Mouse (Mus musculus): ENCODE data around the gene Zfp280d. TPM values are rescaled to one million over a fixed set of nuclear protein-coding genes. Genes with fewer than 3 reads are reported as not detected.

Zfp280d gene
- polyA plus RNA-seq, 1 experiment from 2014 or later, result 66.3 TPM

DNA sequence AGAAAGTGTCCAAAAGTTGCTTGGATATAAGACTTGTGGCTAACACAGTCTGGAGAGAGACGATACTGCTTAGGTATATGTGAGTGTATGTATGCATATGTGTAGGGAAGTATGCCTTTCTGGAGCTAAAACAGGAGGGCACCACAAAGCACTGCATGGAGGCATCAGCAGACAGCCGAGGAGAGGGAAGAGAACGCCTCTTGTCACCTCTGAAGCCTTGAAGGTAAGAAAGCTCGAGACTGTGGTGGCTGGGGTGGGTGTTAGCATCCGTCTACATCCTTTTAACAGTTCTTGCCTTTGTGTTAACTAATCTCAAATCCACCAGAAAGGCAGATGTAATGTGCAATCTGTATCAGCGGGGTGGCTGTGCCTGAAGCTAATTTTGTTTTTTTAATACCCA, 128.8 kb downstream of the Zfp280d start:
- no peak overlapping the region for H3K4me2 ChIP-seq (ENCODE audit: low read depth, low read length, severe bottlenecking)
- H3K9me3 ChIP-seq (ENCODE audit: control insufficient read depth, low read length), result no peaks in the 10 kb centered on the region
- no peaks in the 10 kb centered on the region for H3K36me3 ChIP-seq (ENCODE audit: control insufficient read depth, insufficient read depth, low read length)
- H3K27ac ChIP-seq (ENCODE audit: low read depth, low read length), result no peak overlapping the region
- DNase-seq (ENCODE audit: low spot score) (no peak), ATAC-seq (replicated peaks; ENCODE audit: low FRiP score) (no peak)
- H3K4me3 ChIP-seq (ENCODE audit: low read depth, low read length), result no peak overlapping the region
- WGBS, result 75% methylated on average over 6 of the region's 6 CpGs
- H3K27me3 ChIP-seq (ENCODE audit: control insufficient read depth, insufficient read depth, low read length), result no peaks in the 10 kb centered on the region
- H3K9ac ChIP-seq (ENCODE audit: low read length), result no peak overlapping the region
- H3K4me1 ChIP-seq (replicated peaks; ENCODE audit: control insufficient read depth, insufficient read depth, low read length), result no peaks in the 10 kb centered on the region; the same call in 1 of the 2 replicates

DNA sequence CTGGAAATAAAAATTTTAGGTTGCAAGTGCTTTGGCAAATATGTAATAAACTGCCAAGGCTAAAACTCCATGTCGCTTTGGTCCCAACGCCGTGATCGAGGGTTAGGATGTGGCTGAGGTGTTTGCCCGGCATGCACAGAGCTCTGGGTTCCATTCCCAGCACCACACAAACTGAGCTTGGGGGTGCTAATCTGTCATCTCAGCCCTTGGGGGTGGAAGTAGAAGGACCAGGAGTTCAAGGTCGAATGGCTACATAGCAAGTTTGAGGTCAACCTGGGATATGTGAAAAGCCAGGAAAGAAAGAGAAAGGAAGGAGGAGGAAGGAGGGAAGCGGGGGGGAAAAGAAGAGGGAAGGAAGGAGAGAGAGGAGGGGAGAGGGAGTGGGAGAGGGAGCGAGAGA, 129.8 kb downstream of the Zfp280d start:
- DNase-seq (ENCODE audit: low spot score) (no peak), ATAC-seq (replicated peaks; ENCODE audit: low FRiP score) (no peak)
- Histone ChIP-seq H3K9me3 (ENCODE audit: control insufficient read depth, low read length) (no peaks in the 10 kb centered on the region), H3K36me3 (ENCODE audit: control insufficient read depth, insufficient read depth, low read length) (no peaks in the 10 kb centered on the region), H3K4me3 (ENCODE audit: low read depth, low read length) (no peak overlapping the region), H3K27me3 (ENCODE audit: control insufficient read depth, insufficient read depth, low read length) (no peaks in the 10 kb centered on the region), H3K9ac (ENCODE audit: low read length) (no peak overlapping the region), H3K4me2 (ENCODE audit: low read depth, low read length, severe bottlenecking) (no peak overlapping the region), H3K4me1 (replicated peaks; ENCODE audit: control insufficient read depth, insufficient read depth, low read length) (no peaks in the 10 kb centered on the region; the same call in 1 of the 2 replicates), H3K27ac (ENCODE audit: low read depth, low read length) (no peak overlapping the region)
- WGBS, result 90% methylated on average over 8 of the region's 8 CpGs

DNA sequence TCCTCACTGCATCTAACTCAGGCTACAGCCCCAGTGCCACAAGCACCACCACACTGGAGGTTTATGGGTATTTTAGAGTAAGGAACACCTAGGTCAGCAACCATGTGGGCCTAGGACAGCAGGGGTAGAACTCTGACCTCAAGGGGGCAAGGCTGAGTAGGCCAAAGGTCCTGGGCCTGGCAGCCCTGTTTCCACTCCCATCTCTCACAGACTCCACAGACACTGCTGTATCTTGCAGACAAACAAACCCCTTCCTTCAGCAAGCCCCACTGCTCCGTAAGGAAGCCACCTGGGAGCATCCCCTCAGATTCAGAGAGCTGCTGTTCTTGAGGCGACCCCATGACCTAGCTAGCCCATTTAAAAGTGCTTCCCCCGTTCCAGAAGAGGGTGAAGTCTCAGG, 130.3 kb downstream of the Zfp280d start:
- no peaks in the 10 kb centered on the region for H3K27me3 ChIP-seq (ENCODE audit: control insufficient read depth, insufficient read depth, low read length)
- no peak overlapping the region for H3K9ac ChIP-seq (ENCODE audit: low read length)
- no peaks in the 10 kb centered on the region for H3K36me3 ChIP-seq (ENCODE audit: control insufficient read depth, insufficient read depth, low read length)
- WGBS, result 74% methylated on average over 3 of the region's 3 CpGs
- H3K4me2 ChIP-seq (ENCODE audit: low read depth, low read length, severe bottlenecking), result no peak overlapping the region
- H3K4me3 ChIP-seq (ENCODE audit: low read depth, low read length), result no peak overlapping the region
- H3K27ac ChIP-seq (ENCODE audit: low read depth, low read length), result no peak overlapping the region
- DNase-seq (ENCODE audit: low spot score), result no peak
- no peaks in the 10 kb centered on the region; the same call in 1 of the 2 replicates for H3K4me1 ChIP-seq (replicated peaks; ENCODE audit: control insufficient read depth, insufficient read depth, low read length)
- no peaks in the 10 kb centered on the region for H3K9me3 ChIP-seq (ENCODE audit: control insufficient read depth, low read length)
- no peak for ATAC-seq (replicated peaks; ENCODE audit: low FRiP score)

DNA sequence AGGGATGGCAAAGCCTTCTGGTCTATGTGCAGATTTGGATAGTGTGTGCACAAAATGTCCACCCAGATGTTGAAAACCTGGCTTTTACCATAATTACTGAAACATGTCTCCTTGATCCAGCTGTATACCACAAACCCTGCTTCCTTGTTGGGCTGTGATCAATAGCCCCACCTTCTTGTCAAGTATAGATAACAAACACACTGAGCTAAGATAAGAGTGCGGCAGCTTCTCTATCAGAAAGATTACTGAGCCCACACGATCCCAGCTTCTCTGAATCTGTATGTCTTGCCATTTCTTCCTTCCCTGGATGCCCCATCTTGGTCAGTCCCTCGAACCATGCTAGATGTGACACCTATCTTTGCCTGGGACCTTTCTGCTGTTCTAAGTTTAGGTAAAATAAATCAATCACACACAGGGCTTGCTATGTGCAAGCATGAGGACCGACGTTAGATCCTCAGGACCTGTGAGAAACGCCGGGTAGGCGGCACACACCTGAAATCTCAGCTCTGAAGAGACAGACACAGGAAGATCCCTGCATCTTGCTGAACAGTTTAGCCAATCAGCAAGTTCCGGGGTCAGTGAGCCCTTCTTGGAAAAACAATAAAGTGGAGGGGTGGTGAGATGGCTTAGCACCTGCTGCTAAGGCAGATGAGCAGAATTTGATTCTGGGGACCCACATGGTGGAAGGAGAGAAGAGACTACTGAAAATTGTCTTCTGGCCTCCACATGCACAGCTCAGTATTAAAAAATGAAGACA, 131.4 kb downstream of the Zfp280d start:
- DNase-seq (ENCODE audit: low spot score) (no peak), ATAC-seq (replicated peaks; ENCODE audit: low FRiP score) (no peak)
- no peak overlapping the region for H3K4me3 ChIP-seq (ENCODE audit: low read depth, low read length)
- H3K9me3 ChIP-seq (ENCODE audit: control insufficient read depth, low read length), result no peaks in the 10 kb centered on the region
- no peak overlapping the region for H3K4me2 ChIP-seq (ENCODE audit: low read depth, low read length, severe bottlenecking)
- WGBS, result 89% methylated on average over 9 of the region's 9 CpGs
- H3K36me3 ChIP-seq (ENCODE audit: control insufficient read depth, insufficient read depth, low read length), result no peaks in the 10 kb centered on the region
- no peak overlapping the region for H3K9ac ChIP-seq (ENCODE audit: low read length)
- no peaks in the 10 kb centered on the region for H3K27me3 ChIP-seq (ENCODE audit: control insufficient read depth, insufficient read depth, low read length)
- no peak overlapping the region for H3K27ac ChIP-seq (ENCODE audit: low read depth, low read length)
- H3K4me1 ChIP-seq (replicated peaks; ENCODE audit: control insufficient read depth, insufficient read depth, low read length), result no peaks in the 10 kb centered on the region

DNA sequence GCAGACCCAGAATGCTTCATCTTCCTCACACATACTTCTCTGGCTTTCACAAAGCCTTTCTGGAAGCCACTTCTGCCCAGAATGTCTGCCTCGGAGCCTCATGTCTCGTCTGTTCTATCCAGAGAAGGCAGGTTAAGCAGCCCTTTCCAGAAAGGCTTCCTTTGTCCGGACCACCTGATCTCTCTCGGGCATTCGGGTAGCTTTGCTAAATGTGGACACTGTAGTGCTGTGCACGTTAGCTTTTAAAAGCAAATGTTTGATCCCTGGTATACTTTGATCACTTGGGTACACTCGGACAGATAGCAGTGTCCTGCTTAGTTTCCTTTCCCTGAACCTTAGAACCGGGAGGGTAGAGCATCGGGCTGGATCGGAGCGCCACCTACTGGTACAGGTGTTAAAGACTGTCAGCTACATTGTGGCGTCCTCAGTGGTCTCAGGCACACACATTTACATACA, 133.5 kb downstream of the Zfp280d start:
- peak; percentile 88 for ATAC-seq (replicated peaks; ENCODE audit: low FRiP score)
- Histone ChIP-seq H3K4me2 (ENCODE audit: low read depth, low read length, severe bottlenecking) (peak overlapping the region; percentile 42; the same call in 1 of the 2 replicates), H3K36me3 (ENCODE audit: control insufficient read depth, insufficient read depth, low read length) (no peaks in the 10 kb centered on the region), H3K27me3 (ENCODE audit: control insufficient read depth, insufficient read depth, low read length) (no peaks in the 10 kb centered on the region), H3K27ac (ENCODE audit: low read depth, low read length) (no peak overlapping the region), H3K4me1 (replicated peaks; ENCODE audit: control insufficient read depth, insufficient read depth, low read length) (no peaks in the 10 kb centered on the region), H3K9me3 (ENCODE audit: control insufficient read depth, low read length) (no peaks in the 10 kb centered on the region), H3K9ac (ENCODE audit: low read length) (peak overlapping the region; percentile 45; the same call in 1 of the 2 replicates), H3K4me3 (ENCODE audit: low read depth, low read length) (no peak overlapping the region; the same call in 1 of the 2 replicates)
- DNase-seq (ENCODE audit: low spot score), result peak; percentile 90
- 13% methylated on average over 12 of the region's 12 CpGs for WGBS

DNA sequence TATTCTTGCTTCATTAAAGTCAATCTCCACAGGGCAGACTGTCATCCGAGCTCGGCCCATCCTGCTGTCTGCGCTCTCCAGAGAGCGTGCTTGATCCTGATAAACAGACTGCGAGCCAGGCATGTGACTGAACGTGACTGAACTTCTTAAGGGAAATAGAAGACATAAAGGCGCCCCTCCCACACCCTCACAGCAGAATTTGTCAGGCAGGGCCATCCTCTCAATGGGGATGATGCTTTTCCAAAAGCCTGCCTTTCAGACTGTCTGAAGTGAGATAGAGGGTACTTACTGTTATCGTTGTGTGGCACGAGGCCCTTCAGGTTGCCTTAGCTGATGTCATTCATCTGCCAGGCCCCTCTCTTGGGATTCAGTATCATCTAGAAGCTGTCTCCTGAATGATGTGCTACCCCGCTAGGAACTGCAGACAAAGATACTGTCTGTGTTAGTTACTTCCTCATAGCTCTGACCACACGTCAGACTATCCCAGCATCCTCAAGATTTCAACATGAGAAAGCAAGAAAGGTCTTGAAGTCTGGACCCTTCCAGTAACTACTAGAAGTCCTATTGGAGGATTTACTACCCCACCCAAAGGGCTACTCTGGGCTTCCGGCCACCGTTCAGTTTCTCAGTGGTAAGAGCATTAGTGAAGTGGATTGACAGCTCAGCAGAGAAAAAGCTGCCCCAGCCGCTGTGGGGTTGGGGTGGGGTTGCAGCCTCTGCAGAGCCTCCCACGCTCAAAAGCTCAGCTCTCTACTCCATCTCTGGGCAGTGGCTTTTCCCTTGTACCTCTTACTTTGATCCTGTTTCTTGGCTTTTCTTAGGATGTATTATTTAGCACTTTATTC, 134.9 kb downstream of the Zfp280d start:
- no peak overlapping the region for H3K4me2 ChIP-seq (ENCODE audit: low read depth, low read length, severe bottlenecking)
- DNase-seq (ENCODE audit: low spot score), result no peak

DNA sequence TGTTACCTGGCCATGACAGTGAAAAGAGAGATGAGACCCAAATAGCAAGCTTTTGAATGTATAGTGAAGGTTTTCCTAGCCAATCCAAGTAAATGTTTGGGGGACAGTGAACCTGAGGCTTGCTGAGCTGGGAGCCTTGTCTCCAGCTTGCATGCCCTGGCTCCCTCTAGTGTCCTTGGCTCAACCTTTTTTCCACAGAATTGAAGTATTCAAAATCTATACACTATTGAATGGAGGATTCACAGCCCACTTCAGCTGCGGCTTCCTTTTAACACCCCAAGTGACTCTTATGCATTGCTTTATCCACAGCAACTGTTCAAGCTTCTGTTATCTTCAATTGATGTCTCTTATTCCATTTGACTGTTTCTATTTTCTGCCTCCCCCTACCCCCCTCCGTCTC, 137.1 kb downstream of the Zfp280d start:
- H3K4me3 ChIP-seq (ENCODE audit: low read depth, low read length), result no peak overlapping the region
- H3K4me1 ChIP-seq (replicated peaks; ENCODE audit: control insufficient read depth, insufficient read depth, low read length), result no peaks in the 10 kb centered on the region
- no peak for DNase-seq (ENCODE audit: low spot score)
- no peak overlapping the region for H3K4me2 ChIP-seq (ENCODE audit: low read depth, low read length, severe bottlenecking)
- no peaks in the 10 kb centered on the region for H3K9me3 ChIP-seq (ENCODE audit: control insufficient read depth, low read length)
- no peak overlapping the region for H3K9ac ChIP-seq (ENCODE audit: low read length)
- no peaks in the 10 kb centered on the region for H3K36me3 ChIP-seq (ENCODE audit: control insufficient read depth, insufficient read depth, low read length)
- WGBS, result 85% methylated on average over 2 of the region's 2 CpGs
- no peaks in the 10 kb centered on the region for H3K27me3 ChIP-seq (ENCODE audit: control insufficient read depth, insufficient read depth, low read length)
- no peak for ATAC-seq (replicated peaks; ENCODE audit: low FRiP score)
- H3K27ac ChIP-seq (ENCODE audit: low read depth, low read length), result no peak overlapping the region

More for the DNA sequence above, 134.9 kb downstream of the Zfp280d start:
- no peak overlapping the region for H3K9ac ChIP-seq (ENCODE audit: low read length)
- no peak for ATAC-seq (replicated peaks; ENCODE audit: low FRiP score)
- no peak overlapping the region for H3K27ac ChIP-seq (ENCODE audit: low read depth, low read length)
- H3K27me3 ChIP-seq (ENCODE audit: control insufficient read depth, insufficient read depth, low read length), result no peaks in the 10 kb centered on the region
- H3K9me3 ChIP-seq (ENCODE audit: control insufficient read depth, low read length), result no peaks in the 10 kb centered on the region
- 61% methylated on average over 15 of the region's 15 CpGs for WGBS
- H3K4me1 ChIP-seq (replicated peaks; ENCODE audit: control insufficient read depth, insufficient read depth, low read length), result no peaks in the 10 kb centered on the region
- no peaks in the 10 kb centered on the region for H3K36me3 ChIP-seq (ENCODE audit: control insufficient read depth, insufficient read depth, low read length)
- no peak overlapping the region for H3K4me3 ChIP-seq (ENCODE audit: low read depth, low read length)

All from forebrain, embryonic 11.5 days (tissue).